Mouse (Mus musculus) brain, embryonic 14.5 days (tissue): ENCODE measurements around the gene Chmp5.

Experiments
- CTCF ChIP-seq: fragments of 200-500 bp; IDR thresholded peaks from 2 replicates; pipeline ENCODE4 v1.5.1; 2012; ENCODE audit warnings: inconsistent platforms, mild to moderate bottlenecking, moderate library complexity, borderline replicate concordance; ENCODE audit not compliant: insufficient read depth, insufficient read length; ENCODE audit errors: extremely low read depth
- POLR2A ChIP-seq: fragments of 200-500 bp; IDR thresholded peaks from 2 replicates; pipeline ENCODE4 v1.6.1; 2012; ENCODE audit warnings: mild to moderate bottlenecking, inconsistent platforms, borderline replicate concordance; ENCODE audit not compliant: poor library complexity, insufficient read depth, insufficient read length, severe bottlenecking; ENCODE audit errors: extremely low read depth

GRCm38 (mm10) chr4:40975678-40976077, 27.5 kb downstream of the Chmp5 start:
- TF ChIP-seq CTCF (no peak), POLR2A (no peak)
